Mouse (Mus musculus) bone marrow macrophage, adult 2 months (primary cell): ENCODE measurements around the gene Tkfc.

Experiments
- CTCF ChIP-seq: IDR thresholded peaks from 2 replicates; pipeline ENCODE4 v1.5.1; 2012; ENCODE audit warnings: low read depth, mild to moderate bottlenecking, low read length, moderate library complexity
- POLR2A ChIP-seq: IDR thresholded peaks from 2 replicates; pipeline ENCODE4 v1.6.1; 2012; ENCODE audit warnings: mild to moderate bottlenecking, low read depth, low read length, borderline replicate concordance

GRCm38 (mm10) chr19:10640080-10640479 is 34.6 kb upstream of the Tkfc start:
- TF ChIP-seq POLR2A (no peak), CTCF (no peak)
